Mouse (Mus musculus) spleen, postnatal 4 days (tissue): ENCODE results near the gene Gm42372.
"Not testable (repeated sequence)": the region's sequence is repeated elsewhere in the genome, so short reads cannot be mapped to it uniquely, and the experiment has no call there.

Experiments
- DNase-seq, 2 experiments: peaks; one replicate each; pipeline ENCODE4 v3.0.0; 2022; ENCODE audit warnings: low spot score in 2 of 2

The Gm42372 gene

GRCm38 (mm10) chr7:16982859-16983568 is at the start of gene Gm42372:
TSS of gene Gm42372 (plus strand) at chr7:16983086.
- DNase-seq: peak; percentile 49 to 71

GRCm38 (mm10) chr7:16937312-16937711 is 45.6 kb upstream of the Gm42372 start:
- DNase-seq: peak in 1 of 2 experiments; percentile 71

DNA sequence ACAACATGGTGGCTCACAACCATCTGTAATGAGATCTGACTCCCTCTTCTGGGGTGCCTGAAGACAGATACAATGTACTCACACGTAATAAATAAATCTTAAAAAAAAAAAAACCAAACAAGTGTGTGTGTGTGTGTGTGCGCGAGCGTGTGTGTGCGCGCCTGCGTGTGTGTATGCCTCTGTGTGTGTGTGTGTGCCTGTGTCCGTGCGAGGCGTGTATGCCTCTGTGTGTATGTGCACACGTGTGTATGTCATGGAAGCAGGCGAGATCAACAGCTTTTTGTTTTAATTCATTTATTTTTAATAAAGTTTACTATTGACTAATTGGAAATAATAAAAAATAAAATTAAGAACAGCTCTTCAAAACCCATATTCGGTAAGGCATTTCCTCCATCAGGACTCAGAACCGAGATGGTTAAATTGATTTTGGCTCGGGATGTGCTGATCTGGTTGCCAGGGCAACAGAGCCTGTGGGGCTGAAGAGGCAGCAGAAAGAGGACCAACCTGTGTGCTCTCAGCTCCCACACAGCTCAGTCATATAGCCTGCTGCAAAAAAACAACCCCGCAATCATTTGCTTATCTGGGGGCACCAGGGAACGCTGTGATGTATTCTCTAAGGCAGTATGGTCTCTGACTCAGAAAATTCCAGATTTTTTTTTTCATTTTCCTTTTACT is 44.6 kb upstream of the Gm42372 start:
- DNase-seq: no peak

DNA sequence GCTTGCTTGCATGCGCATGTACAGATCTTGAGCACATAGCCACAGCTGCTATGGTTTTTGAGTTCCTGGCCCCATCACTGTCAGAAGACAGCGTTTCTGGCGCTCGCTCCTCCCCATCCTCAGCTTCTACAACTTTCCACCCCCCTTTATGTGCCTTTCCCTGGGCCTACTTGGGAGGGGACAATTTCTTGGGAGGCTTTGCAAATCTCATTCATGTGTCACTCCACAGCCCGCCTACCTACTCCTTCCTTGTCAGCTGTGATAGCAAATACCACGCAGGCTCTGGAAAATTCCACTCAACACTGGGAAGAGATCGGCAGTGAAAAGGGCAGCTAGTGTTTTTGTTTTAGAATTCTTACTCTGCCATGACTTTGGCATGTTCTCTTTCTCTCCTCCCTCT is 42.6 kb upstream of the Gm42372 start:
- DNase-seq: no peak

- no peak for DNase-seq
Measured at GRCm38 (mm10) chr7:16942861-16943260, 40.0 kb upstream of the Gm42372 start.

DNA sequence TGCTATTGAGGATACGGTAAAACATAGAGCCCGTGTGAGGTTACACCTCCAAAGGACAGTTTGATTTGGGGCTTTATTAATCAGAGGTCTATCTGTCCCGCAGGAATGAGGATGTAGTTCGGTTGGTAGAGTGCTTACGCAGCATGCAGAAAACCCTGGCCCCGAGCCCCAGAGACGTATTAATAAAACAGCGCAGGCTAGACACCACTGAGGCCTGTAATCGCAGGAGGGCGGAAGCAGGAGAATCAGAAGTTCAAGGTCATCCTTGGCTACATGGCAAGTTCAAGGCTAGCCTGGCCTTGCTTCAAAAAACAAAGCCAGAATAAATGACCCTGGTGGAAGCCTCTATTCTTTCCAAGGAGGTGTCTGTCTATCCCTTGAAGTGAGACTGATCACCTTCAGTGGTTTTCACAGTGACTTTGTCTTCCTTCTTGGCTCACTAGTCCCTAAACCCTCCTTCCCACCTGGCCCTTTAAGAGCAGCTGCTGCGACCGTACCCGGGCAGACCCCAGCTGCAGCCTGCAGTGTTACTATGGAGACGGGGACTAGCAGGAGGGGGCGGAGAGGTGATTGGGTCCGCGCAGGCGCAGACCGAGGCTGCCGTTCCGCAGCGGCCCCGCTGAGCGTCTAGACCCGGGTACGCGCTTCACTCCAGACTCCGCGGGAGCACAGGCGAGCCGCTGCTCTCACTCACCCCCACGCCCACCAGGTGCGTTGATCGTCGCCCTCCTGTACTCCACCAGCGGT is 38.7 kb upstream of the Gm42372 start, which contains the start of gene Pnmal2:
Pnmal2 (plus strand) TSS at position 622 of the 747 bp plus-strand sequence.
- DNase-seq: peak; percentile 62 to 82

DNA sequence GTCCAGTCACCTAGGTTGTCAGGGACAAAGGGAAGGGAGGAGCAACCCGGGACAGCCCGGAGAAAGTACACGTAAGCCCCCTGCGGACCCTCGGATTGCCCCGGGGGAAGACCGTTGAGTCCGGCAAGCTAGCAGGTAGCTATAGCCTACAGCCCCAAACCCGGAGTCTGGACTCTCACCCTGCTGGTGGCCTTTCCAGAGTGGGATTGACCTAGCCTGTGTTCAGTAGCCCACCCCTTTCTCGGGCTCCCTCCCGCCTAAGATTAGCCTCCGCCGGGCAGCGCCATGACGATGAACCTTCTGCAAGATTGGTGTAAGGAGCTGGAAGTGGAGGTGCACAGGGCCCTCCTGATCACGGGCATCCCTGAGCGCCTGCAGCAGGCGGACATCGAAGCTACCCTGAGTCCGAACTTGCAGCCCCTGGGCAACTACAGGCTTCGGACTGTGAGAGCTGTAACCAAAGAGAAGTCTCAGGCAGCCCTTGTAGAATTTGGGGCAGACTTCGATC is 38.0 kb upstream of the Gm42372 start:
- DNase-seq: no peak

GRCm38 (mm10) chr7:16945419-16945818 is 37.5 kb upstream of the Gm42372 start:
- DNase-seq: no peak

GRCm38 (mm10) chr7:16946441-16947348 is 36.2 kb upstream of the Gm42372 start:
- DNase-seq: no peak

GRCm38 (mm10) chr7:16947349-16947895 is 35.5 kb upstream of the Gm42372 start:
- DNase-seq: no peak

DNA sequence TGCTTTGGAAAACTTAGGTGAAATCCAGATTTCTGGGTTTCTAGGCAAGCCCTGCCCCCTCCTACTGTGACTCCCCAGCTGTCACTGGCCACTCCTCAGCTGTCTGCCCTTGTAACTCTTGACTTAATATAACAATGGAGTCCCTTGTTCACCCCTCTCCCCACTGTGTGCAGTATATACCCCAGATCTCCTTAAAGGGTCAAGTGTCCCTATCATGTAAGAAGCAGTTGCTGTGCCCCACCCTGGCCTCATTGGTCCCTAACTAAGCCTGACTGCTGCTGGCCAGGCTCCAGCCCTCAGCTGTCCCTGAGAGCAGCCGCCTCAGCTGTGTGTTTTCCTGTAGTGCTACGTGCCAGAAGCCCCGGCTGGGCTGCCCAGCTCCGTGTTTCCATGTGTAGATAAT is 34.9 kb upstream of the Gm42372 start:
- no peak for DNase-seq

GRCm38 (mm10) chr7:16948923-16949458 is 33.9 kb upstream of the Gm42372 start:
- DNase-seq: no peak

GRCm38 (mm10) chr7:16949908-16950841 is 32.7 kb upstream of the Gm42372 start:
- DNase-seq: peak; percentile 60 to 84

- peak; percentile 74 to 87 for DNase-seq
Measured at GRCm38 (mm10) chr7:16950861-16951635, 31.8 kb upstream of the Gm42372 start.

GRCm38 (mm10) chr7:16953776-16954175 is 29.1 kb upstream of the Gm42372 start:
- DNase-seq: not testable (repeated sequence)

- DNase-seq: no peak
Measured at GRCm38 (mm10) chr7:16955712-16956111, 27.2 kb upstream of the Gm42372 start.

- DNase-seq: no peak
Measured at GRCm38 (mm10) chr7:16956410-16957265, 26.2 kb upstream of the Gm42372 start.
